Mouse (Mus musculus) MN1 (cell line): ENCODE results near the gene Cep128.
"Not testable (repeated sequence)": the region's sequence is repeated elsewhere in the genome, so short reads cannot be mapped to it uniquely, and the experiment has no call there.

Source experiments
- DNase-seq: peaks from one replicate; pipeline ENCODE4 v3.0.0-alpha.2; 2016; ENCODE audit warnings: low spot score

Cep128 gene

DNA sequence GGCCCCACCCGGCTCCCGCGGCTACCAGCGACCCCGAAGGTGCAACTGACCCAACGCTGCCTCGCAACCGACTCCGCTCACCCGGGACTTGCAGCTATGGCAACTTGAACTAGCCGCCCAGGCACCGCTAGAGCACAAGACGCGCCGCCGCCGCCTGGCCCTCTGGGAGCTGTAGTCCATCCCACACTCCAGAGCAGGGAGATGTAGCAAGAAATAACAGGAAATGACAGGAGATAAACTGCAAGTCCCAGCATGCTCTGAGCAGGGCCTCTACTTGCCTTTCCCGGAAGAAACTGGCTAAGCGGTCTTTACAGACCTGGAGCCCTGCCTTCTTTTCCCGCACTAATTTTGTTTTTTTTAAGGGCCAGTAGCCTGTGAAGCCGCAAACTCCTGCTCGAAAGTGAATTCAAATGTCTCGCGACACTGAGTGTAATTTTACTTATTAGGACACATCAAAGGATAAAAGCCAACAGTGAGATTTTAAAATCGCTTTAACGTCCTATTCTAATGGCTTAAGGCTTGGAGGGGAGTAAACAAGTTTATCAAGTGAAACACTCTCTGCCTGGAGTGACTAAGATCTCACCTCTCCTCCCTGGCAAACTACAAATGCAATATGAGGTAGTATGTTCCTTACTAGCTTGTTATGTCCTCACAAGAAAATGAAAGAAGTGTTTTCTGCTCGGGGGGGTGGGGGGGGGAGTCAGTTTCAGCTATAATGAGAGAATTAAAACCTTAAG lies at the start of gene Cep128, which contains the start of gene Tshr:
TSS of gene Cep128 (minus strand) at position 129 of the 737 bp plus-strand sequence.
TSS of gene Tshr (plus strand) at position 283 of the 737 bp plus-strand sequence.
- DNase-seq: peak; percentile 90

DNA sequence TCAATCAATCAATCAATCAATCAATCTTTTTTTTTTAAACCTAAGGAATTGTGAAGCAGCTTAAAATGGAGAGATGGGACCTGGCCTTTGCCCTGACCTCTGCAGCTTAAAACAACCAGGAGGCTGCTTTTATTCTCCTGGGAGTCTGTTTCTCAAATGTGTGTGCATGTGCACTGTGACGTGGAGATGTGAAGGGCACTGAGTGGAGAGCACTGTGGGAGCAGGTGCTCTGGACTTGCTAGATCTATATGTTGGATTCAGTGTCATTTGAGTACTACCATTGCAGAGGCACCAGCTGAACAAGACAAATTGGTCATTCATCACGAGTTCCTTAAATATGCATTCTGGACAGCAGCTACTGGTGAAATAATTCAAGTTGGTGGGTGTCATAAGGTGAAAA lies 42.9 kb upstream of the Cep128 start:
- DNase-seq: no peak

- DNase-seq: no peak
These were observed 42.3 kb upstream of the Cep128 start for GRCm38 (mm10) chr12:91426499-91426898.

DNA sequence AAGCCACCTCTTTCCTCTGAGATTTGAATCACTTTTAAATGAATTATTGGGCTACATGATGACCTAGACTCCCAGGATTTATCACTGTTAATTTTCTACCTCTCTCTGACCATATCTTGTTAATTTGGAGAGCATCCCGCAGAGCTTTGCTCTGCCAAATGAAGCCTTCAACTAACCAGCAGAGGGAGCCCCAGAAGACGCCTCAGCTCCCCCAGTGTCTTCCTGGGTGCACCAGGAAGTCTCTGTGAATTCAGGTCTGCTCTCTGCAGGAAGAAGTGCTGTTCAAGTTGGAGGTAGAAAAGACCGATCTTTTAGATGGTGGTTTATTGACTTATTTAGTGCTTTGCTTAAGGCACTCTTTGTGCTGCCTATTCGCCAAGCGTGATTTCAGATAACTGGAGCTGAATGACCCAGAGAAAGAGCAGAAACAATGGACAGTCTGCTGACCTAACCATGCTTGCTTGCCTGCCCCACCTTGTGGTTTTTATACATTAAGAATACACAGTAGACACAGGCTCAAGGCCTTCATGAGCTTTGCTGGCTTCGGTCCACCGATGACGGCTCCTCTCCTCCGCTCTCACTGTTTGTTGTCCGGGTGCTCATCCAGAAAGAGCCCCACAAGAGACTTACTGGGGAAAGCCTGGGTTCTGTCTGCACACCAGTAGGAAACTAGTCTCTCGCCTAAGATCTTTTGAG lies 39.1 kb upstream of the Cep128 start:
- peak; percentile 67 for DNase-seq

- DNase-seq: no peak
These were observed 37.1 kb upstream of the Cep128 start for GRCm38 (mm10) chr12:91421272-91421671.

DNA sequence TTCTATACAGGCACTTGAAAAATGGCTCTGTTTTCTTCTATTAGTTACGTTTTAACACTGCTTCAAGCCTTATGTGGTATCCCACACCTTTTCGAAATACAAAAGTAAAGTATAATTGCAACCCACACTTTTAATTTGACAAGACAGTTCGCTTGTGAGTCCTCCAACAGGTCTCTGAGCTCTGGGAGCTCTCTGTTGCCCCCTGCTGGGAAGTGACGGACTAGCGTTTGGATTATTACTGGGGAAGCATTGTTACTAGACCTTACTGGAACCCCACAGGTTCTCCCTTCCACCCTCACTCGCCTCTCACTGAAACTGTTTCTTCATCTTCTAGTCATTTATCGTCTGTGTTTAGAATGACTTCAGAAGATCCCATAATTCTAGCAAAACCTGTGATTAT lies 34.6 kb upstream of the Cep128 start:
- DNase-seq: no peak

GRCm38 (mm10) chr12:91416828-91417227 lies 32.6 kb upstream of the Cep128 start:
- no peak for DNase-seq

- DNase-seq: no peak
These were observed 30.9 kb upstream of the Cep128 start for GRCm38 (mm10) chr12:91415112-91415511.

- DNase-seq: peak; percentile 90
These were observed 28.4 kb upstream of the Cep128 start for GRCm38 (mm10) chr12:91412461-91413182.

- no peak for DNase-seq
These were observed 26.1 kb upstream of the Cep128 start for GRCm38 (mm10) chr12:91410306-91410705.

- no peak for DNase-seq
These were observed 16.8 kb upstream of the Cep128 start for GRCm38 (mm10) chr12:91401049-91401352.

DNA sequence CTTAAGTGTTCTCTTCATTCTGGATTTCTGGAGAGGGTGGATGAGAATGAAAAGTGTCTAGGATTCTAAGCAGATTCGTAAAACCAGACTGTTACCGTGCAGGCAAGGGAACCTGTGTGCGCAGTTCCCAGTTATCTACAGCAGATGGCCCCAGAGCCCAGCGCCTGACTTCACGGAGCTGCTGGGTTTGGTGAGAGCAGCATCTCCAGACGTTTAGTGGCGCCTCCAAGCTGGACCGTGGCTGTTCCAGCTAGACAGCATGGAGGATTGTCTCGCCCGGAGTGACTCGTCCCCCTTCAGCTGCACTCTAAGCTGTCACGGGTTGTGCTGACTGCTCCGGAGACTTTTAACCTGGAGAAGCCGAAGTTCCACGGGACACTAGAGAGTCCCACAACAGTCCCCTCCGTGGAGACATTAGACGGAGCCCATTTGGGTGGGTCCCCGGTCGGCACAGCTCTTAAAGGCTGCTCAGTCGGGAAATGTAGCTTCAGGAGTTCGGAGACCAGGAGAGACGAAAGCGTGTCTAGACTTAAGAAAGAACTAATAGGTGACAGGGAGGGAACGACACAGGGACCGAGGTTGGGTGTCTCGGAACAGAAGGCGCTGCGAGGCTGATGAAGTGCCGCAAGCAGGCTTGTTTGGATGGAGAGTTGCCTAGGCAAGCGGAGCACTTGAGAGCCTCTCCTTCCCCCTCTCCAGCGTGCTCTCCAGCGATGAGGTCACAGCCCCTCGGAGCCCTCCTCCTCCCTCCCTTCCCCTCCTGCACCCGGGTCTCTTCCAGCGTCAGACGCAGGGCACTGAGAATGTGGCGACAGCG lies 16.2 kb upstream of the Cep128 start:
- DNase-seq: peak; percentile 78

DNA sequence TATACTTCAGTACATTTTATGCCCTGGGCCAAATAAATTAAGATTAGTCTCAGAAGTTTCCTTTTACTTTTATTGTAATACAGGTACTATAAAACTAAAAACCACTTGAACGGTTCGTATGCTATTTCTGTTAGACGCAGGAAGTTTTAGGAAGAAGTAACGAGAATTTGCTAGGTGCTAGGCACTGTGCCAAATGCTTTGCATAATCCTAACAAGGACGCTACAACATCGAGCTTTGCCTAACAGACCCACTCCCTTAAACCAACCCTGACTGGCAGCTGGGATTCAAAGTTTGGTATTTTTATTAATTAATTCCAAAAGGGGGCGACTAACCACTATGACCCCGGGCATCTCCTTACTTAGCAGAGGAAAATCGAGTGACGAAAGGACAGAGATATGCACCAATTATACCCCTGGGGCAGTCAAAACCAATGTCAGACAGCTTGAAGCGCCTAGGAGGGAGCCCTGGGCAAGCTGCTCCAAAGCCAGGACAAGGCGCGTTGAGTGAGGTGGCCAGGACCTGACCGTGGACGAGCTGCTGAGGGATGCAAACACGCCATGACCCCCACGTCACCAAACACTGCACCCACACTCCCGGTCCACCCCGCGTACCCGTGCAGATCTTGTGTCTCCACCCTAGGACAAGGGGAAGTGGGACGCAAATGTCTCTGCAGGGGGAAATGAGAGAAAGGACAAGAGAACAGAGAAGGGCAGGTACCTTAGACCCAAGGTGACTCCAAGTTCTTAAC lies 519 bp downstream of the Cep128 start:
- peak; percentile 9 for DNase-seq

GRCm38 (mm10) chr12:91369173-91369572 lies 15.0 kb downstream of the Cep128 start:
- DNase-seq: no peak

- DNase-seq: no peak
These were observed 30.4 kb downstream of the Cep128 start for GRCm38 (mm10) chr12:91353783-91354182.

DNA sequence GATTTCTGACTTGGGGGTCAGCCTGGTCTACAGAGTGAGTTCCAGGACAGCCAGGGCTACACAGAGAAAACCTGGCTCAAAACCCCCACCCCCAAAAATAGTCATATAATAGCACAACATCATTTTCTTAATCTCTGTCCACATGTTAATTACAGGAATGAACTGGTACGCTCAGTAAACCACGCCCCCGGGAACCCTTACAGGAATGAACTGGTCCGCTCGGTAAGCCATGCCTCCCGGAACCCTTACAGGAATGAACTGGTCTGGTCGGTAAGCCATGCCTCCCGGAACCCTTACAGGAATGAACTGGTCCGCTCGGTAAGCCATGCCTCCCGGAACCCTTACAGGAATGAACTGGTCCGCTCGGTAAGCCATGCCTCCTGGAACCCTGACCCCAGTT lies 45.6 kb downstream of the Cep128 start:
- DNase-seq: not testable (repeated sequence)

DNA sequence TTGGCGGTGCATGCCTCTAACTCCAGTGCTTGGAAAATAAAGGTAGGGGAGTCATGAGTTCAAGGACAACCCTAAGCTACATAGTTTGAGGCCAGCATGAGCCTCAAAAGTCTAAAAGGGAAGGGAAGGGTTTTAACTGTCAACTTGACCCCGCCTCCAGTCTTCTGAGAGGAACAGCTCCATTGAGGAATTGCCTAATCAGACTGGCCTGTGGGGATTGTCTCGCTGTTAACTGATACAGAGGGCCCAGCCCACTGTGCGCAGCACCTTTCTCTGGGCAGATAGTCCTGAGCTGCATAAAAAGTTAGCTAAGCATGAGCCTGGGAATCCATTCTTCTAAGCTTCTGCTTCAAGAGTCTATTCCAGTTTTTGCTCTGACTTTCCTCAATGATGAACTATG lies 56.7 kb downstream of the Cep128 start:
- no peak for DNase-seq

DNA sequence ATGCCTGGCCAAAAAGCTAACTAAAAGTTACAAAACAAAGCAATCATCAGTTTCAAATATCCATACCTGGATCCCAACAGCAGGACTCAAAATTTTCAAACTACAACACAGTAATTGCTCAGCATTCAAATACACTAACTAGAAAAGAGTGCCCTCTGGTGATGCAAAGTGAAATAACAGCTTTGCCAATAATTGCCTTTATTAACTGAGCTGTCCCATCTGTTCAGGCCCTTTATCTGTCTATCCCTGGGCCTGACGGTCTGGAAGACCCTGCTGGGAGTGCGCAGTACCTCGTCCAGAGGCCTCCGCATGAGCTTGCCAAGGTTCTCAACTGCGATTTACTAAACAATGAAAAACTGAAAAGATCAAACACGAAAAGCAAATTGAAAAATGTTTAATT lies 58.1 kb downstream of the Cep128 start:
- DNase-seq: peak; percentile 14

- DNase-seq: no peak
These were observed 69.2 kb downstream of the Cep128 start for GRCm38 (mm10) chr12:91315026-91315425.

DNA sequence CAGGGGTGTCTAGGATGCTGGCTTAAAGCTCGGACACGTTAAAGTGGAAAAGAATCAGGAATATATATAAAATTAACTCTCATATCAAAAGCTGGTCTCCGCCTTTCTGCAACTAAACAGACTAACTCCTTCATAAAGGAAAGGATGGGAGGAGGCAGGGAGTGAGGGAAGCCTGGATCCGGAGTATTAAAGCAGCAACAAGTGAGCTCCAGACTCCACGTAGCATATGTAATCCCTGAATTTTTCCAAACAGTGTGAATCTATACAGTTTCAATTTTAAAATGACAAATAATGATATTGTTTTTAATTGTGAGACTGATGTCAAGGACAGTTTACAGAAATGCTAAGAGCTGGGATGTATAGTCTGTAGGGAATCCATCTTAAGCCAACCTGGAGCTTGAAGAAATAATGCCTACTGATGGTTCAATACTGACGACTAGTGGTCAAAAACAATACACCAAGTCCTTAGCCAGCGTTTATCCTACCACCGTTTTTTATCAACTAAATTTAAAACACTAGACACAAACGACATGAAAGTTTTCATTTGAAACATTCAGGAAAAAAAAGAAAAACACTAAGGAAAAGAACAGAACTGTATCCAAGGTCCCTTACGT lies 70.1 kb downstream of the Cep128 start:
- DNase-seq: peak; percentile 9

- DNase-seq: no peak
These were observed 71.6 kb downstream of the Cep128 start for GRCm38 (mm10) chr12:91312591-91312990.
